8 mouse cellular contexts compared by ENCODE assay signal in genomic region chr7:28923865-28924291, GRCm38 (mm10). TPM values are rescaled to one million over a fixed set of nuclear protein-coding genes. Genes with fewer than 3 reads are reported as not detected.
A peak's percentile ranks its signal among the peaks of the same experiment; 100 is the strongest.
DNase-seq lines count a peak whose midpoint lies in the region; ATAC-seq and TF ChIP-seq lines count a peak whose summit lies in the region.

No protein-coding gene starts in this region.

- 14% methylated on average over 4 of the region's 4 CpGs for WGBS in heart, adult 2 months
- whole genome bisulfite sequencing in heart, embryonic 11.5 days (ENCODE audit: insufficient replicate concordance): 22% methylated on average over 4 of the region's 4 CpGs
- 1% methylated on average over 4 of the region's 4 CpGs for WGBS in kidney, embryonic 15.5 days
- WGBS in midbrain, embryonic 11.5 days: 40% methylated on average over 4 of the region's 4 CpGs

- intact Hi-C loops in heart, adult 2 months (cut with DNase I): no loop called here
- intact Hi-C loops in heart, postnatal 36 days (cut with DNase I): loop anchor here (10.0 kb wide), 1 partner anchor 549 kb away; the partner anchor contains the start of gene Plekhg2

- peaks cover 35% of the 10 kb centered on the region for H3K36me3 ChIP-seq in heart, adult 2 months (ENCODE audit: control insufficient read depth, insufficient read depth, low read length)
- H3K36me3 ChIP-seq in heart, embryonic 11.5 days (ENCODE audit: control insufficient read depth, insufficient read depth, low read length): no peaks in the 10 kb centered on the region
- H3K36me3 ChIP-seq in kidney, embryonic 15.5 days: peaks cover 15% of the 10 kb centered on the region
- H3K36me3 ChIP-seq in midbrain, embryonic 11.5 days (ENCODE audit: control insufficient read depth, insufficient read depth, low read length): no peaks in the 10 kb centered on the region; the same call in 1 of the 2 replicates

- peak overlapping the region; percentile 87 for H3K27ac ChIP-seq in heart, adult 2 months
- peak overlapping the region; percentile 99 for H3K27ac ChIP-seq in heart, embryonic 11.5 days (ENCODE audit: low read depth, low read length)
- peak overlapping the region; percentile 87 for H3K27ac ChIP-seq in kidney, embryonic 15.5 days
- peak overlapping the region; percentile 45; the same call in 1 of the 2 replicates for H3K27ac ChIP-seq in midbrain, embryonic 11.5 days (ENCODE audit: low read depth, low read length)

- 0 out of 2 replicates have a peak overlapping the region, but pooled peaks have one; percentile 9 for H3K4me3 ChIP-seq in heart, adult 2 months
- no peak overlapping the region for H3K4me3 ChIP-seq in heart, embryonic 11.5 days (ENCODE audit: low read depth, low read length)
- H3K4me3 ChIP-seq in kidney, embryonic 15.5 days (replicated peaks): no peak overlapping the region
- no peak overlapping the region for H3K4me3 ChIP-seq in midbrain, embryonic 11.5 days (ENCODE audit: low read depth, low read length)

- H3K79me2 ChIP-seq in heart, adult 2 months (replicated peaks; ENCODE audit: control insufficient read depth, insufficient read depth, low read length): peaks cover 3% of the 10 kb centered on the region

- no peaks in the 10 kb centered on the region for H3K27me3 ChIP-seq in heart, adult 2 months (ENCODE audit: control insufficient read depth, insufficient read depth, low read length)
- no peaks in the 10 kb centered on the region for H3K27me3 ChIP-seq in heart, embryonic 11.5 days (ENCODE audit: control insufficient read depth, insufficient read depth, low read length)
- H3K27me3 ChIP-seq in kidney, embryonic 15.5 days: no peaks in the 10 kb centered on the region
- H3K27me3 ChIP-seq in midbrain, embryonic 11.5 days (ENCODE audit: control insufficient read depth, insufficient read depth, low read length): no peaks in the 10 kb centered on the region

- peak overlapping the region; percentile 4; the same call in 1 of the 2 replicates for H3K9ac ChIP-seq in heart, adult 2 months (ENCODE audit: low read depth, low read length)
- H3K9ac ChIP-seq in heart, embryonic 11.5 days (ENCODE audit: low read depth, low read length): peak overlapping the region; percentile 59
- H3K9ac ChIP-seq in kidney, embryonic 15.5 days: no peak overlapping the region
- no peak overlapping the region for H3K9ac ChIP-seq in midbrain, embryonic 11.5 days (ENCODE audit: low read length)

- TF ChIP-seq POLR2A in heart, adult 2 months (IDR thresholded peaks at IDR 0.05; ENCODE audit: insufficient read depth, low read depth, low read length): no peak

- 0 out of 2 replicates have a peak, but pooled peaks have one; percentile 56 for TF ChIP-seq EP300 in heart, adult 2 months (IDR thresholded peaks at IDR 0.05; ENCODE audit: insufficient read depth, low read depth, low read length)

- H3K9me3 ChIP-seq in heart, embryonic 11.5 days (replicated peaks; ENCODE audit: control insufficient read depth, low read length): no peaks in the 10 kb centered on the region
- no peaks in the 10 kb centered on the region for H3K9me3 ChIP-seq in kidney, embryonic 15.5 days (replicated peaks)
- no peaks in the 10 kb centered on the region for H3K9me3 ChIP-seq in midbrain, embryonic 11.5 days (ENCODE audit: control insufficient read depth, low read length)

- TF ChIP-seq CTCF in heart, adult 2 months (IDR thresholded peaks at IDR 0.05): no peak

- DNase-seq in heart, adult 2 months: peak in 1 of 2 experiments; percentile 65
- DNase-seq in heart, postnatal 36 days: no peak
- DNase-seq in midbrain, embryonic 11.5 days (ENCODE audit: low spot score, missing footprints): no peak
- DNase-seq in left cerebral cortex, adult 8-10 months (ENCODE audit: low spot score in 2 of 2): no peak
- no peak for DNase-seq in layer of hippocampus, adult 9-11 months
- no peak for DNase-seq in spleen, postnatal 10 days (ENCODE audit: low spot score in 2 of 2)

- peak overlapping the region; percentile 25 for H3K4me2 ChIP-seq in heart, embryonic 11.5 days
- H3K4me2 ChIP-seq in kidney, embryonic 15.5 days: peak overlapping the region; percentile 29
- no peak overlapping the region for H3K4me2 ChIP-seq in midbrain, embryonic 11.5 days

- peaks cover 59% of the 10 kb centered on the region for H3K4me1 ChIP-seq in heart, adult 2 months (ENCODE audit: control insufficient read depth, insufficient read depth, low read length)
- H3K4me1 ChIP-seq in heart, embryonic 11.5 days (ENCODE audit: control insufficient read depth, insufficient read depth, low read length): peaks cover 75% of the 10 kb centered on the region
- peaks cover 87% of the 10 kb centered on the region for H3K4me1 ChIP-seq in kidney, embryonic 15.5 days
- peaks cover 18% of the 10 kb centered on the region for H3K4me1 ChIP-seq in midbrain, embryonic 11.5 days (ENCODE audit: control insufficient read depth, insufficient read depth, low read length)

- ATAC-seq in heart, embryonic 11.5 days (replicated peaks; ENCODE audit: insufficient number of reproducible peaks, low FRiP score, low TSS enrichment): no peak
- ATAC-seq in kidney, embryonic 15.5 days (replicated peaks; ENCODE audit: low FRiP score): peak; percentile 73
- ATAC-seq in midbrain, embryonic 11.5 days (ENCODE audit: low FRiP score): 0 out of 2 replicates have a peak, but pooled peaks have one; percentile 58

RNA-seq across cellular contexts. Expression of gene Actn4, which starts 38.3 kb away (rescaled TPM):
- 10 to 100 TPM; 66.1 to 85.7 TPM for total RNA-seq in heart, adult 2 months (2021)
- 123 and 132 TPM in 2 replicates for polyA plus RNA-seq in heart, adult 2 months (2012; rRNA removed)
- total RNA-seq in heart, postnatal 36 days (2021): 10 to 100 TPM; 69.4 to 81.8 TPM
- polyA plus RNA-seq in heart, embryonic 11.5 days (2014; fragmentation: Nextera tagmentation; extraction: Ambion mirVana): 227 and 262 TPM in 2 replicates
- polyA plus RNA-seq in kidney, embryonic 15.5 days (2015; fragmentation: Nextera tagmentation; extraction: Ambion mirVana): 288 and 312 TPM in 2 replicates
- 141 and 144 TPM in 2 replicates for polyA plus RNA-seq in midbrain, embryonic 11.5 days (2014; fragmentation: Nextera tagmentation; extraction: Ambion mirVana)
- 100 to 1,000 TPM; 161 to 178 (median 177) TPM for total RNA-seq in left cerebral cortex, adult 8-10 months (2022)

RNA-seq across cellular contexts. Expression of gene Capn12, which starts 42.7 kb away (rescaled TPM):
- total RNA-seq in heart, adult 2 months (2021): under 1 TPM; 0.23 to 0.39 TPM
- 0.49 and 0.61 TPM in 2 replicates for polyA plus RNA-seq in heart, adult 2 months (2012; rRNA removed)
- total RNA-seq in heart, postnatal 36 days (2021): under 1 TPM; 0.19 to 0.27 TPM
- polyA plus RNA-seq in heart, embryonic 11.5 days (2014; fragmentation: Nextera tagmentation; extraction: Ambion mirVana): 0.46 and 0.70 TPM in 2 replicates
- polyA plus RNA-seq in kidney, embryonic 15.5 days (2015; fragmentation: Nextera tagmentation; extraction: Ambion mirVana): 0.36 and 0.64 TPM in 2 replicates
- polyA plus RNA-seq in midbrain, embryonic 11.5 days (2014; fragmentation: Nextera tagmentation; extraction: Ambion mirVana): 0.17 and 0.42 TPM in 2 replicates
- 1 to 10 TPM in 3 of 4 experiments, under 1 TPM in 1; 0.41 to 2.3 (median 1.3) TPM for total RNA-seq in left cerebral cortex, adult 8-10 months (2022)

RNA-seq across cellular contexts. Expression of gene Eif3k, which starts 57.8 kb away (rescaled TPM):
- total RNA-seq in heart, adult 2 months (2021): 100 to 1,000 TPM; 156 to 177 TPM
- 221 and 283 TPM in 2 replicates for polyA plus RNA-seq in heart, adult 2 months (2012; rRNA removed)
- 100 to 1,000 TPM; 159 to 163 TPM for total RNA-seq in heart, postnatal 36 days (2021)
- polyA plus RNA-seq in heart, embryonic 11.5 days (2014; fragmentation: Nextera tagmentation; extraction: Ambion mirVana): 278 and 286 TPM in 2 replicates
- polyA plus RNA-seq in kidney, embryonic 15.5 days (2015; fragmentation: Nextera tagmentation; extraction: Ambion mirVana): 401 and 402 TPM in 2 replicates
- polyA plus RNA-seq in midbrain, embryonic 11.5 days (2014; fragmentation: Nextera tagmentation; extraction: Ambion mirVana): 392 and 400 TPM in 2 replicates
- 100 to 1,000 TPM; 197 to 208 (median 204) TPM for total RNA-seq in left cerebral cortex, adult 8-10 months (2022)

RNA-seq across cellular contexts. Expression of gene Map4k1, which starts 58.0 kb away (rescaled TPM):
- total RNA-seq in heart, adult 2 months (2021): 1 to 10 TPM in 1 of 2 experiments, under 1 TPM in 1; 0.91 to 1.1 TPM
- 2.7 and 3.4 TPM in 2 replicates for polyA plus RNA-seq in heart, adult 2 months (2012; rRNA removed)
- total RNA-seq in heart, postnatal 36 days (2021): under 1 TPM; 0.61 to 0.81 TPM
- 6.8 and 6.9 TPM in 2 replicates for polyA plus RNA-seq in heart, embryonic 11.5 days (2014; fragmentation: Nextera tagmentation; extraction: Ambion mirVana)
- 9.0 and 9.6 TPM in 2 replicates for polyA plus RNA-seq in kidney, embryonic 15.5 days (2015; fragmentation: Nextera tagmentation; extraction: Ambion mirVana)
- 4.1 and 5.5 TPM in 2 replicates for polyA plus RNA-seq in midbrain, embryonic 11.5 days (2014; fragmentation: Nextera tagmentation; extraction: Ambion mirVana)
- total RNA-seq in left cerebral cortex, adult 8-10 months (2022): 1 to 10 TPM in 3 of 4 experiments, under 1 TPM in 1; 0.99 to 3.7 (median 2.1) TPM

Comparison
In these comparisons a context has a peak if more than half of its experiments do, and no peak if none do; other contexts are left out.
1. H3K27ac ChIP-seq: peak in every context shown above with its lines; median percentile 99 in heart, embryonic 11.5 days; 87 in heart, adult 2 months; 87 in kidney, embryonic 15.5 days; 45 in midbrain, embryonic 11.5 days.
2. H3K9ac ChIP-seq: peak in heart, adult 2 months (single experiment) and heart, embryonic 11.5 days (single experiment); none in kidney, embryonic 15.5 days (single experiment) and midbrain, embryonic 11.5 days (single experiment).